Mouse (Mus musculus) liver, postnatal 0 days (tissue): ENCODE data around the gene Rabepk.

ENCODE experiments used
- CTCF ChIP-seq: sonication (generic); IDR thresholded peaks from 2 replicates; pipeline ENCODE4 v1.5.1; 2016; ENCODE audit warnings: antibody characterized with exemption, low read depth
- EP300 ChIP-seq: IDR thresholded peaks from 2 replicates; pipeline ENCODE4 v1.6.1; 2016; ENCODE audit warnings: antibody characterized with exemption, low read depth, mild to moderate bottlenecking

GRCm38 (mm10) chr2:34770049-34770448 is 29.7 kb downstream of the Rabepk start:
- TF ChIP-seq EP300: no peak
- TF ChIP-seq CTCF: no peak
